Mouse (Mus musculus) G1E (cell line): Measurements from ENCODE around the gene Ccser1.

Experiments
- CTCF ChIP-seq: IDR thresholded peaks from 2 replicates; pipeline ENCODE4 v1.5.1; 2012; ENCODE audit warnings: low read depth, low read length, inconsistent platforms, mixed read lengths
- GATA1 ChIP-seq: IDR thresholded peaks from 2 replicates; pipeline ENCODE4 v1.6.1; 2012; ENCODE audit warnings: borderline replicate concordance, low read length, inconsistent platforms, mixed read lengths
- GATA2 ChIP-seq: IDR thresholded peaks from 2 replicates; pipeline ENCODE4 v1.6.1; 2012; ENCODE audit warnings: low read depth, low read length, inconsistent platforms, borderline replicate concordance
- POLR2AphosphoS5 ChIP-seq: IDR thresholded peaks from 2 replicates; pipeline ENCODE4 v1.6.1; 2012; ENCODE audit warnings: low read depth, low read length, inconsistent platforms; ENCODE audit not compliant: insufficient replicate concordance

- TF ChIP-seq GATA1 (no peak), CTCF (no peak), POLR2AphosphoS5 (no peak), GATA2 (no peak)
Measured at GRCm38 (mm10) chr6:61521587-61521986, 341.5 kb downstream of the Ccser1 start.
